ENCODE assay signal across 21 mouse cellular contexts in the genomic region with DNA sequence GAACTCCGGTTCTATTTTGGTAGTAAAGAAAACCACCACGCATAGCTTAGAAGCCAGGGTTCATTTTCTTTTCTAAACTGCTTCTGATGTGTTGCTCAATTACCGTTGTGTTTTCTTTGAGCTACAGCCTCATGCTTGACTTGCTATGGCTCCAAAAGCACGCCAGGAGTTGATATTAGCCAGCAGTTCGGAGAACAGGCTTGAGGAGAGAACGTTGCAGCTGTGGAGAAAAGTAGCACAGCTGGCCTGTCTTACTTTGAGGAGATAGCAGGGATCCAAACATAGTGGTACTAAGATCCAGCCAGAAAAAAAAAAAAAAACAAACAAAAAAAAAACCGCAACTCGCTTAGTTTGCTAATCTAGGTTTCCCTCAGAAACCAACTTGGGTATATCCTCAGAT. TPM values are rescaled to one million over a fixed set of nuclear protein-coding genes. Genes with fewer than 3 reads are reported as not detected.
DNase-seq lines count a peak whose midpoint lies in the region; ATAC-seq and TF ChIP-seq lines count a peak whose summit lies in the region.
"Had no signal": no experiment of that assay in that cellular context is flagged by ENCODE, and none has a peak within 500 bp of the region (broad histone marks: within the 10 kb centered on the region; RNA-seq: fewer than 3 reads in every experiment).

No protein-coding gene starts in this region.

- TF ChIP-seq CTCF in gastrocnemius, adult 2 months (IDR thresholded peaks at IDR 0.05) = no peak

- peak overlapping the region; percentile 28; the same call in 1 of the 2 replicates for H3K27ac ChIP-seq in gastrocnemius, adult 2 months
- no peak overlapping the region for H3K27ac ChIP-seq in hindbrain, embryonic 12.5 days
- H3K27ac ChIP-seq: embryonic facial prominence, embryonic 10.5 days; forebrain, embryonic 15.5 days; heart, embryonic 15.5 days; hindbrain, embryonic 14.5 days; intestine, embryonic 15.5 days; limb, embryonic 15.5 days; neural tube, embryonic 13.5 days had no signal

- no peak overlapping the region for H3K4me3 ChIP-seq in gastrocnemius, adult 2 months
- H3K4me3 ChIP-seq in hindbrain, embryonic 12.5 days = no peak overlapping the region
- H3K4me3 ChIP-seq: embryonic facial prominence, embryonic 10.5 days; forebrain, embryonic 15.5 days; heart, embryonic 15.5 days; intestine, embryonic 15.5 days; limb, embryonic 15.5 days; neural tube, embryonic 13.5 days had no signal

- 81% methylated on average over 8 of the region's 8 CpGs for WGBS in hindbrain, embryonic 12.5 days

- no peak for ATAC-seq in erythroid progenitor cell, adult 5-6 weeks (replicated peaks; ENCODE audit: low FRiP score, poor library complexity, severe bottlenecking)
- no peak for ATAC-seq in hindbrain, embryonic 12.5 days (ENCODE audit: low FRiP score)
- ATAC-seq: forebrain, embryonic 15.5 days; intestine, embryonic 15.5 days had no signal

- H3K4me2 ChIP-seq in hindbrain, embryonic 12.5 days (replicated peaks) = no peak overlapping the region
- H3K4me2 ChIP-seq: forebrain, embryonic 15.5 days; heart, embryonic 15.5 days; hindbrain, embryonic 14.5 days; intestine, embryonic 15.5 days; limb, embryonic 15.5 days; neural tube, embryonic 13.5 days had no signal

- H3K9ac ChIP-seq in hindbrain, embryonic 12.5 days = no peak overlapping the region
- H3K9ac ChIP-seq: forebrain, embryonic 15.5 days; heart, embryonic 15.5 days; hindbrain, embryonic 14.5 days; intestine, embryonic 15.5 days; limb, embryonic 15.5 days; neural tube, embryonic 13.5 days had no signal

- intact Hi-C loops in gastrocnemius, adult 2 months (cut with DNase I) = no loop called here
- intact Hi-C loops in heart, postnatal 10 days (cut with DNase I) = no loop called here

- no peaks in the 10 kb centered on the region for H3K4me1 ChIP-seq in hindbrain, embryonic 12.5 days
- H3K4me1 ChIP-seq: embryonic facial prominence, embryonic 10.5 days; forebrain, embryonic 15.5 days; heart, embryonic 15.5 days; intestine, embryonic 15.5 days; limb, embryonic 15.5 days; neural tube, embryonic 13.5 days had no signal

- peak; percentile 28 for DNase-seq in gastrocnemius, adult 2 months
- no peak for DNase-seq in gastrocnemius, postnatal 4 days (ENCODE audit: low spot score in 2 of 2)
- peak; percentile 16 for DNase-seq in kidney, postnatal 10 days
- no peak for DNase-seq in kidney, adult 9 months
- DNase-seq in heart, postnatal 10 days = peak; percentile 36 to 42
- DNase-seq in lung, postnatal 14 days = peak; percentile 5
- DNase-seq: adrenal gland, postnatal 25 days; cerebellum, adult 18-20 months; cerebellum, postnatal 36 days; layer of hippocampus, postnatal 36 days; thymus, postnatal 25 days had no signal

- no peaks in the 10 kb centered on the region for H3K9me3 ChIP-seq in hindbrain, embryonic 12.5 days (replicated peaks)
- H3K9me3 ChIP-seq: embryonic facial prominence, embryonic 10.5 days; forebrain, embryonic 15.5 days; heart, embryonic 15.5 days; intestine, embryonic 15.5 days; limb, embryonic 15.5 days; neural tube, embryonic 13.5 days had no signal

- no peaks in the 10 kb centered on the region for H3K36me3 ChIP-seq in hindbrain, embryonic 12.5 days
- H3K36me3 ChIP-seq: embryonic facial prominence, embryonic 10.5 days; forebrain, embryonic 15.5 days; heart, embryonic 15.5 days; intestine, embryonic 15.5 days; limb, embryonic 15.5 days; neural tube, embryonic 13.5 days had no signal

- no peaks in the 10 kb centered on the region for H3K27me3 ChIP-seq in hindbrain, embryonic 12.5 days
- H3K27me3 ChIP-seq: forebrain, embryonic 15.5 days; heart, embryonic 15.5 days; intestine, embryonic 15.5 days; limb, embryonic 15.5 days; neural tube, embryonic 13.5 days had no signal

RNA-seq across cellular contexts. Expression of a gene that starts 59.2 kb away (rescaled TPM):
- 1 to 10 TPM; 3.1 to 4.4 TPM for total RNA-seq in gastrocnemius, adult 2 months (2021)
- total RNA-seq in gastrocnemius, postnatal 4 days (2021) = 10 to 100 TPM; 14.7 to 15.6 TPM
- total RNA-seq in heart, postnatal 10 days (2021) = 10 to 100 TPM; 18.9 to 20.0 TPM
- not detected in 2 replicates for total RNA-seq in erythroid progenitor cell, adult 5-6 weeks (2015; ENCODE audit: low replicate concordance)
- not detected in 2 replicates for total RNA-seq in erythroid progenitor cell, adult 5-6 weeks (2017; ENCODE audit: low replicate concordance)
- 7.4 and 9.4 TPM in 2 replicates for polyA plus RNA-seq in hindbrain, embryonic 12.5 days (2016; fragmentation: Nextera tagmentation; extraction: Ambion mirVana)
- total RNA-seq: megakaryocyte-erythroid progenitor cell, adult 5-6 weeks had no signal

Comparison
In these comparisons a context has a peak if more than half of its experiments do, and no peak if none do; other contexts are left out.
1. DNase-seq: peak in gastrocnemius, adult 2 months (single experiment), kidney, postnatal 10 days (single experiment), heart, postnatal 10 days (2 of 2) and lung, postnatal 14 days (single experiment); none in gastrocnemius, postnatal 4 days (0 of 2) and kidney, adult 9 months (single experiment).
2. RNA of a gene that starts 59.2 kb away (total RNA-seq): 18.9 to 20.0 TPM in heart, postnatal 10 days, 14.7 to 15.6 TPM in gastrocnemius, postnatal 4 days and 3.1 to 4.4 TPM in gastrocnemius, adult 2 months; not detected in erythroid progenitor cell, adult 5-6 weeks; every median in the first group is over 4 times any median in the second.